Comparison of ENCODE assay signal across 8 mouse cellular contexts in the genomic region with DNA sequence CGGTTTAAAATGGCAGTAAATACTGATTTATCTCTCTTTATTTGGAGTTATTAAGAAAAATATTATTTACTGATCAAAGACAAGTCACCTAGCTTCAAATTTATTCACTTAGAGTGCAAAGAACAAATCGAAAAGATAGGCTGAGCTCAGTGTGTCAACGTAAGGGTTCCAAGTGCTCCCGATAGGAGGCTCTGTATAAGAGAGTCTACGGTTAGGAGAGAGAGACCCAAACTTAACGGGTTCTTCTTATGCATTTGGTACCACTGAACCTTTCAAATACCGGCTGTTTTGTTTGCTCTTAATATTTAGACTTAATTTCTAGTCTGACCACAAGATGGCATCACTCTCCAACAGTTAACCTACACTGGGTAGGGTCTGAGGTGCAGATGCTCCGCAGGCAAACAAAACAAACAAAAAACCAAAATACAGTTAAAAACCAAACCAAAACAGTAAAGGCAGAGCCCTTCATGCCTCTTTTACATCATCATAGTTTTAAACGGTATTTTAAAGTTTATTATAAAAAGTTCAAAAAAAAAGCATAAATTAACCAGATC.
DNase-seq lines count a peak whose midpoint lies in the region; ATAC-seq lines count a peak whose summit lies in the region.

No protein-coding gene starts in this region.

- H3K4me2 ChIP-seq in midbrain, embryonic 11.5 days: no peak overlapping the region
- H3K4me2 ChIP-seq in neural tube, embryonic 13.5 days: no peak overlapping the region

- H3K27ac ChIP-seq in midbrain, embryonic 11.5 days (ENCODE audit: low read depth, low read length): no peak overlapping the region
- no peak overlapping the region for H3K27ac ChIP-seq in midbrain, embryonic 10.5 days (replicated peaks)
- no peak overlapping the region for H3K27ac ChIP-seq in neural tube, embryonic 13.5 days (replicated peaks)

- no peak overlapping the region for H3K4me3 ChIP-seq in midbrain, embryonic 11.5 days (ENCODE audit: low read depth, low read length)
- H3K4me3 ChIP-seq in midbrain, embryonic 10.5 days: no peak overlapping the region
- no peak overlapping the region for H3K4me3 ChIP-seq in neural tube, embryonic 13.5 days

- H3K9me3 ChIP-seq in midbrain, embryonic 11.5 days (ENCODE audit: control insufficient read depth, low read length): no peaks in the 10 kb centered on the region
- H3K9me3 ChIP-seq in midbrain, embryonic 10.5 days (replicated peaks): no peaks in the 10 kb centered on the region
- H3K9me3 ChIP-seq in neural tube, embryonic 13.5 days: no peaks in the 10 kb centered on the region

- WGBS in midbrain, embryonic 11.5 days: 36% methylated on average over 9 of the region's 9 CpGs
- 41% methylated on average over 9 of the region's 9 CpGs for WGBS in midbrain, embryonic 10.5 days
- 33% methylated on average over 9 of the region's 9 CpGs for WGBS in neural tube, embryonic 13.5 days

- H3K9ac ChIP-seq in midbrain, embryonic 11.5 days (ENCODE audit: low read length): no peak overlapping the region
- no peak overlapping the region for H3K9ac ChIP-seq in neural tube, embryonic 13.5 days

- ATAC-seq in midbrain, embryonic 11.5 days (ENCODE audit: low FRiP score): peak; percentile 78
- peak; percentile 79 for ATAC-seq in neural tube, embryonic 13.5 days (ENCODE audit: low read depth)

- no peaks in the 10 kb centered on the region for H3K4me1 ChIP-seq in midbrain, embryonic 11.5 days (ENCODE audit: control insufficient read depth, insufficient read depth, low read length)
- H3K4me1 ChIP-seq in midbrain, embryonic 10.5 days: no peaks in the 10 kb centered on the region
- 0 out of 2 replicates have a peak, but pooled peaks cover 9% of the 10 kb centered on the region for H3K4me1 ChIP-seq in neural tube, embryonic 13.5 days (replicated peaks)

- DNase-seq in cerebellum, postnatal 10 days: peak; percentile 36 to 78
- no peak for DNase-seq in cerebellum, postnatal 4 days (ENCODE audit: low spot score in 2 of 2)
- DNase-seq in midbrain, embryonic 11.5 days (ENCODE audit: low spot score, missing footprints): peak; percentile 86
- no peak for DNase-seq in midbrain, embryonic 10.5 days (ENCODE audit: low spot score)
- peak; percentile 63 for DNase-seq in forelimb bud, embryonic 11.5 days (ENCODE audit: low read depth, low spot score)
- no peak for DNase-seq in ovary, adult 18-20 months (ENCODE audit: low spot score)
- no peak for DNase-seq in thymus, adult 18-20 months

- no peaks in the 10 kb centered on the region for H3K27me3 ChIP-seq in midbrain, embryonic 11.5 days (ENCODE audit: control insufficient read depth, insufficient read depth, low read length)
- no peaks in the 10 kb centered on the region for H3K27me3 ChIP-seq in midbrain, embryonic 10.5 days (ENCODE audit: low read depth, poor library complexity, severe bottlenecking)
- H3K27me3 ChIP-seq in neural tube, embryonic 13.5 days: no peaks in the 10 kb centered on the region

- no peaks in the 10 kb centered on the region for H3K36me3 ChIP-seq in midbrain, embryonic 11.5 days (ENCODE audit: control insufficient read depth, insufficient read depth, low read length)
- H3K36me3 ChIP-seq in midbrain, embryonic 10.5 days: no peaks in the 10 kb centered on the region
- no peaks in the 10 kb centered on the region for H3K36me3 ChIP-seq in neural tube, embryonic 13.5 days

Comparison
In these comparisons a context has a peak if more than half of its experiments do, and no peak if none do; other contexts are left out.
1. DNase-seq: peak in cerebellum, postnatal 10 days (2 of 2), midbrain, embryonic 11.5 days (single experiment) and forelimb bud, embryonic 11.5 days (single experiment); none in cerebellum, postnatal 4 days (0 of 2), midbrain, embryonic 10.5 days (single experiment), ovary, adult 18-20 months (single experiment) and thymus, adult 18-20 months (0 of 2).